Mouse (Mus musculus) Patski (cell line): Measurements from ENCODE around the gene Fgfr2. TPM values are rescaled to one million over a fixed set of nuclear protein-coding genes. Genes with fewer than 3 reads are reported as not detected.

Source experiments
- ATAC-seq: fragments of 100-300 bp; one replicate; pipeline ENCODE4 v1.8.0; 2021
- CTCF ChIA-PET: fragments of 350-600 bp; sonication (Branson Sonifier 250); formaldehyde crosslinking; loops from one replicate; lab custom pipeline; 2022; ENCODE audit warnings: inconsistent platforms; lab: Charles Lee
- POLR2A ChIA-PET: fragments of 350-600 bp; sonication (Branson Sonifier 250); formaldehyde crosslinking; loops from one replicate; lab custom pipeline; 2022; ENCODE audit warnings: antibody characterized with exemption, inconsistent platforms; lab: Charles Lee
- DNase-seq: peaks from one replicate; pipeline ENCODE4 v3.0.0-alpha.2; 2011; ENCODE audit warnings: low read depth, low spot score
- H3K27me3 ChIP-seq: fragments of 371-371 bp; one replicate; pipeline ENCODE4 v1.5.1; 2021
- CTCF ChIP-seq: fragments of 100-300 bp; IDR thresholded peaks from one replicate; pipeline ENCODE4 v1.5.1; 2021
- in situ Hi-C: fragments of 300-500 bp; cut with MboI; formaldehyde crosslinking; loops from 3 replicates; pipeline ENCODE4 v1.11.1; 2018; ENCODE audit warnings: low pct_unique_long_range_greater_than_20kb, mixed read lengths
- polyA plus RNA-seq: library from polyadenylated mRNA; unstranded; gene quantifications from one replicate; pipeline ENCODE4 v1.2.3, GENCODE M21; 2021

The Fgfr2 gene
- polyA plus RNA-seq, 1 experiment from 2014 or later, result 48.8 TPM

- DNase-seq, result no peak
- no peaks in the 10 kb centered on the region for H3K27me3 ChIP-seq
- no peak for TF ChIP-seq CTCF
- CTCF ChIA-PET, result interaction anchor here (1.8 kb wide), 1 partner anchor 19 kb away, joined by 4 read pairs; no protein-coding TSS in a partner anchor
- in situ Hi-C loops, result no loop called here
- POLR2A ChIA-PET, result no interaction called here
- no peak for ATAC-seq
Measured at GRCm38 (mm10) chr7:131322192-131322591, 1801.0 kb downstream of the Fgfr2 start, which contains the start of gene Cuzd1. Gene Cuzd1, minus strand, starts transcription at chr7:131322292.

DNA sequence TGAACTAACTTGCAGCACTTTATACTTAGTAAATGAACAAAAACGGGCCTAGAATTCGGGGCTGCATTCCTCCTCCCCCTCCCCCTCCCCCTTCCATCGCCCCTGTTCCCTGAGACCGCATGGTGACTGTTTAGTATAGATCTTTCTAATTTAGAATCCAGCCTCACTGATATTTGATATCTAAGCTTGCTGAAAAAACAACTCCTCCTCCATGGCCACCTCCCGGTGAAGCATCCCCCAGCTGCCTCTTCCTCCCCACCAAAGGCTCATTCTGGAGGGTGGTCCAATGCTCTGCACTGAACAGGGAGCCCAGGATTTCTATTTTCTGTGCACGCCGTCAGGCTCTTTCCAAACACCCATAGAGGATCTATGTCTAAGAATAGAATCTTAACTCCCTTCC lies 1804.8 kb downstream of the Fgfr2 start:
- ChIA-PET CTCF (no interaction called here), POLR2A (interaction anchor here (0.6 kb wide), 1 partner anchor 11 kb away, joined by 3 read pairs; the partner anchor contains the start of gene Fam24b)
- H3K27me3 ChIP-seq, result no peaks in the 10 kb centered on the region
- TF ChIP-seq CTCF, result no peak
- DNase-seq (no peak), ATAC-seq (no peak)
- in situ Hi-C loops, result no loop called here

DNA sequence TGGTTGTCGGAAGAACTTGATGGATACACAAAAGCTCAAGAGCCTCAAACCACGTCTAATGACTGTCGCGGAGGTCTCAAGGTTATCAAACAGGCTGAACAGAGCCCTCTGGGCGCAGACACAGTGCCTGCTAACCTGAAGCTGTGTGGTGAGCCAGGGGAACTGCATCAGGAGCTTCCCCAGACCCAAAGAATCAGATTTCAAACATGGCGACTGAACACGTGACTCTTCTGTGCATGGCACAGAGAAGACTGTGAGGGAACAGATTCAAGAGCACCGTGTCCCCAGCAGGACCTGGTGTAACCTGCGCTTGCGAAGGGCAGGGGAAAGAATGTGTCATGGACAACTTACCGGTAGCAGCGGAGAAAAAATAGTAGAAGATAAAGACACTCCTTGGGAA lies 1805.6 kb downstream of the Fgfr2 start:
- DNase-seq, result no peak
- no peak for TF ChIP-seq CTCF
- in situ Hi-C loops, result no loop called here
- CTCF ChIA-PET, result no interaction called here
- no peaks in the 10 kb centered on the region for H3K27me3 ChIP-seq
- no peak for ATAC-seq
- POLR2A ChIA-PET, result no interaction called here

DNA sequence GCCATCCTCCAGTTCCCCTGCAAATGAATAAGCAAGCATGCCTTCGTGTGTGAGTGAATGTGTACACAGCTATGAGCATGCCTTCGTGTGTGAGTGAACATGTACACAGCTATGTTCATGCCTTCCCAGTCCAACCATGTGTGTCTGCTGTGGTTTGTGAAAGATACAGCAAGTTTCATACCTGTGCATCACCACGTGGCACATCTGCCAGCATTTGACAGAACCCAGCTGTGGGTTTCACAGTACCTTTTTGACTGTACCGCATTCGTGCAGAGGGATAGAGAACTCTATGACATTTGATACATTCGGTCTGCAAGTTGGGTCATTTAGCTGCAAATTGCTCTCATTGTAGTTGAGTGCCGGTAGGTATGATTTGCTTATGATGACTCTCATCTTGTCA lies 1808.7 kb downstream of the Fgfr2 start:
- DNase-seq, result no peak
- no peaks in the 10 kb centered on the region for H3K27me3 ChIP-seq
- POLR2A ChIA-PET, result no interaction called here
- in situ Hi-C loops, result no loop called here
- CTCF ChIA-PET, result no interaction called here
- no peak for TF ChIP-seq CTCF
- no peak for ATAC-seq

DNA sequence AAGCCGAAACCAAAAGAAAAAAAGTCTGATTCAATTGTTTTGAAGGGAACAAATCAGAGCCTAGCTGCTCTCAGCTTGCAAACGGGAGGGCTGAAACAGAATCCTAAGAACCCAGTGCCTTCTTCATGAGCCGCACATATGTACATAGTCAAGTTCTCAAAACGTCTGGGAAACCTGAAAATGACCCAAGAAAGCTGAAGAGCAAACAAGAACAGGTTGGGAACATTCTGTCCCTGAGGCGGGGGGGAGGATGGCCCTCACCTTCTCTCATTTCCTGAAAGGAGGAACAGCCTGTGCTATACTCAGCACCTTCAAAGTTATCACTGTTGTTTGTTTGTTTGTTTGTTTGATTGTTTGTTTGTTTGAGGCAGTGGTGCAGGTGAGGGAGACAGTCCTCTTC lies 1816.4 kb downstream of the Fgfr2 start:
- CTCF ChIA-PET, result no interaction called here
- no peak for DNase-seq
- POLR2A ChIA-PET, result no interaction called here
- in situ Hi-C loops, result no loop called here
- no peak for ATAC-seq
- TF ChIP-seq CTCF, result no peak
- H3K27me3 ChIP-seq, result no peaks in the 10 kb centered on the region

GRCm38 (mm10) chr7:131303340-131303739 lies 1819.8 kb downstream of the Fgfr2 start:
- no peaks in the 10 kb centered on the region for H3K27me3 ChIP-seq
- DNase-seq (no peak), ATAC-seq (no peak)
- ChIA-PET POLR2A (no interaction called here), CTCF (no interaction called here)
- in situ Hi-C loops, result no loop called here
- TF ChIP-seq CTCF, result no peak

DNA sequence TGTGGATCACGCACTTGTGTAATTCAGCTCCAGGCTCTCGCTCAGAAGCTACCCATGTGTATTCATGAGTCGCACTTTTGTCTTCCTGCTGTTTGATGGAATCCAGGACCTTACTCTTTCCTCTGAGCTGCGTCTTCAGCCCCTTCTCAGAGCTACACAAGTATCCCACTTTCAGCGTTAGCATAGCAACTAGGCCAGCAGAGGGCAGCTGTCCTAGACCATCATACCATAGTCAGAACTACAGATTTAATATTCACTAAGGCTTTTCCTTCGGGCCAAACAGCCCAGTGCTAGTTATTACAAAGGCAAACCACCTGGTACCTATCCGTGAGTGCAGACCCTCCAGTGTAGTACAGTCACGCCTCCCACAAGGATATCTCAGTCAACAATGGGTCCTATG lies 1826.0 kb downstream of the Fgfr2 start:
- POLR2A ChIA-PET, result no interaction called here
- DNase-seq (no peak), ATAC-seq (no peak)
- in situ Hi-C loops, result no loop called here
- peaks cover 7% of the 10 kb centered on the region for H3K27me3 ChIP-seq
- CTCF ChIA-PET, result no interaction called here
- TF ChIP-seq CTCF, result no peak

- DNase-seq, result no peak
- no peak for TF ChIP-seq CTCF
- no peak for ATAC-seq
Measured at GRCm38 (mm10) chr7:131265851-131266250, 1857.3 kb downstream of the Fgfr2 start.

GRCm38 (mm10) chr7:131264251-131264650 lies 1858.9 kb downstream of the Fgfr2 start:
- no peak for TF ChIP-seq CTCF
- in situ Hi-C loops, result no loop called here
- ChIA-PET CTCF (no interaction called here), POLR2A (no interaction called here)
- H3K27me3 ChIP-seq, result peaks cover 12% of the 10 kb centered on the region
- DNase-seq, result no peak
- ATAC-seq, result no peak

More at GRCm38 (mm10) chr7:131265851-131266250, 1857.3 kb downstream of the Fgfr2 start:
- ChIA-PET POLR2A (no interaction called here), CTCF (no interaction called here)
- peaks cover 16% of the 10 kb centered on the region for H3K27me3 ChIP-seq
- in situ Hi-C loops, result no loop called here

- DNase-seq (no peak), ATAC-seq (no peak)
- in situ Hi-C loops, result no loop called here
- TF ChIP-seq CTCF, result no peak
- H3K27me3 ChIP-seq, result peaks cover 8% of the 10 kb centered on the region
- ChIA-PET POLR2A (no interaction called here), CTCF (no interaction called here)
Measured at GRCm38 (mm10) chr7:131260946-131261345, 1862.2 kb downstream of the Fgfr2 start.

GRCm38 (mm10) chr7:131257309-131257708 lies 1865.8 kb downstream of the Fgfr2 start:
- DNase-seq (no peak), ATAC-seq (no peak)
- ChIA-PET CTCF (interaction anchor here (0.7 kb wide), 1 partner anchor 10 kb away, joined by 3 read pairs; no protein-coding TSS in a partner anchor), POLR2A (no interaction called here)
- in situ Hi-C loops, result no loop called here
- TF ChIP-seq CTCF, result no peak
- H3K27me3 ChIP-seq, result peaks cover 8% of the 10 kb centered on the region

GRCm38 (mm10) chr7:131256841-131257240 lies 1866.3 kb downstream of the Fgfr2 start:
- DNase-seq (no peak), ATAC-seq (no peak)
- peaks cover 7% of the 10 kb centered on the region for H3K27me3 ChIP-seq
- no peak for TF ChIP-seq CTCF
- POLR2A ChIA-PET, result no interaction called here
- in situ Hi-C loops, result no loop called here
- CTCF ChIA-PET, result interaction anchor here (0.7 kb wide), 1 partner anchor 9 kb away, joined by 3 read pairs; no protein-coding TSS in a partner anchor
